Mouse (Mus musculus): ENCODE data around the gene 1700017B05Rik. TPM values are rescaled to one million over a fixed set of nuclear protein-coding genes. Genes with fewer than 3 reads are reported as not detected.
"Not testable (repeated sequence)": the region's sequence is repeated elsewhere in the genome, so short reads cannot be mapped to it uniquely, and the experiment has no call there.

1700017B05Rik gene
- 29.3 and 30.0 TPM in 2 replicates for polyA plus RNA-seq (2015; fragmentation: Nextera tagmentation; extraction: Ambion mirVana)

- DNase-seq (ENCODE audit: low spot score), result peak; percentile 83
Measured at GRCm38 (mm10) chr9:57261913-57262794, at the start of gene 1700017B05Rik. 1700017B05Rik (minus strand) TSS chr9:57262612.

- DNase-seq (ENCODE audit: low spot score), result no peak
Measured at GRCm38 (mm10) chr9:57310895-57311294, 48.5 kb upstream of the 1700017B05Rik start.

GRCm38 (mm10) chr9:57309353-57309752 is 46.9 kb upstream of the 1700017B05Rik start:
- no peak for DNase-seq (ENCODE audit: low spot score)

- no peak for DNase-seq (ENCODE audit: low spot score)
Measured at GRCm38 (mm10) chr9:57307456-57307855, 45.0 kb upstream of the 1700017B05Rik start.

- not testable (repeated sequence) for DNase-seq (ENCODE audit: low spot score)
Measured at GRCm38 (mm10) chr9:57304716-57305115, 42.3 kb upstream of the 1700017B05Rik start.

- no peak for DNase-seq (ENCODE audit: low spot score)
Measured at GRCm38 (mm10) chr9:57304251-57304650, 41.8 kb upstream of the 1700017B05Rik start.

- no peak for DNase-seq (ENCODE audit: low spot score)
Measured at GRCm38 (mm10) chr9:57303356-57303755, 40.9 kb upstream of the 1700017B05Rik start.

GRCm38 (mm10) chr9:57300825-57301224 is 38.4 kb upstream of the 1700017B05Rik start:
- no peak for DNase-seq (ENCODE audit: low spot score)

GRCm38 (mm10) chr9:57299790-57300477 is 37.5 kb upstream of the 1700017B05Rik start:
- DNase-seq (ENCODE audit: low spot score), result no peak

GRCm38 (mm10) chr9:57297938-57298337 is 35.5 kb upstream of the 1700017B05Rik start:
- DNase-seq (ENCODE audit: low spot score), result no peak

GRCm38 (mm10) chr9:57296277-57296676 is 33.9 kb upstream of the 1700017B05Rik start:
- no peak for DNase-seq (ENCODE audit: low spot score)

- no peak for DNase-seq (ENCODE audit: low spot score)
Measured at GRCm38 (mm10) chr9:57295666-57296065, 33.3 kb upstream of the 1700017B05Rik start.

GRCm38 (mm10) chr9:57294905-57295304 is 32.5 kb upstream of the 1700017B05Rik start:
- no peak for DNase-seq (ENCODE audit: low spot score)

GRCm38 (mm10) chr9:57287183-57287582 is 24.8 kb upstream of the 1700017B05Rik start:
- DNase-seq (ENCODE audit: low spot score), result no peak

GRCm38 (mm10) chr9:57283311-57283710 is 20.9 kb upstream of the 1700017B05Rik start:
- DNase-seq (ENCODE audit: low spot score), result no peak

- DNase-seq (ENCODE audit: low spot score), result no peak
Measured at GRCm38 (mm10) chr9:57282686-57283085, 20.3 kb upstream of the 1700017B05Rik start.

- no peak for DNase-seq (ENCODE audit: low spot score)
Measured at GRCm38 (mm10) chr9:57281549-57281948, 19.1 kb upstream of the 1700017B05Rik start.

GRCm38 (mm10) chr9:57279441-57279840 is 17.0 kb upstream of the 1700017B05Rik start:
- no peak for DNase-seq (ENCODE audit: low spot score)

GRCm38 (mm10) chr9:57278268-57278667 is 15.9 kb upstream of the 1700017B05Rik start:
- peak; percentile 83 for DNase-seq (ENCODE audit: low spot score)

GRCm38 (mm10) chr9:57276311-57276710 is 13.9 kb upstream of the 1700017B05Rik start:
- no peak for DNase-seq (ENCODE audit: low spot score)

GRCm38 (mm10) chr9:57273805-57274494 is 11.5 kb upstream of the 1700017B05Rik start:
- DNase-seq (ENCODE audit: low spot score), result no peak

Measured in thymus, postnatal 0 days (tissue).